Mouse (Mus musculus) forebrain, embryonic 14.5 days (tissue): ENCODE measurements around the gene Col3a1. TPM values are rescaled to one million over a fixed set of nuclear protein-coding genes. Genes with fewer than 3 reads are reported as not detected.

Source experiments
- ATAC-seq: fragments of 200-750 bp; cut with Nextera tagmentation; 2 replicates; pipeline ENCODE4 v1.8.0; 2017; ENCODE audit warnings: mild to moderate bottlenecking, moderate library complexity
- DNase-seq: peaks from one replicate; pipeline ENCODE4 v3.0.0-alpha.2; 2015; ENCODE audit warnings: low spot score
- H3K27ac ChIP-seq: fragments of 300-500 bp; sonication (generic); 2 replicates; pipeline ENCODE4 v1.5.1; 2014; ENCODE audit warnings: low read depth, mild to moderate bottlenecking, control low read depth, low read length, moderate library complexity
- H3K27me3 ChIP-seq: fragments of 300-500 bp; sonication (generic); replicated peaks from 2 replicates; pipeline ENCODE4 v1.6.1; 2014; ENCODE audit warnings: low read length, control low read depth, mixed read lengths; ENCODE audit not compliant: control insufficient read depth, insufficient read depth
- H3K36me3 ChIP-seq: fragments of 300-500 bp; sonication (generic); 2 replicates; pipeline ENCODE4 v1.6.1; 2014; ENCODE audit warnings: low read length, control low read depth; ENCODE audit not compliant: control insufficient read depth, insufficient read depth
- H3K4me1 ChIP-seq: fragments of 300-500 bp; sonication (generic); 2 replicates; pipeline ENCODE4 v1.6.1; 2014; ENCODE audit warnings: antibody characterized with exemption, low read length, control low read depth; ENCODE audit not compliant: control insufficient read depth, insufficient read depth
- H3K4me2 ChIP-seq: fragments of 300-500 bp; sonication (generic); 2 replicates; pipeline ENCODE4 v1.6.1; 2014; ENCODE audit warnings: mild to moderate bottlenecking, control low read depth, low read length
- H3K4me3 ChIP-seq: fragments of 300-500 bp; sonication (generic); 2 replicates; pipeline ENCODE4 v1.5.1; 2014; ENCODE audit warnings: low read depth, low read length, control low read depth
- H3K9ac ChIP-seq: fragments of 300-500 bp; sonication (generic); 2 replicates; pipeline ENCODE4 v1.6.1; 2014; ENCODE audit warnings: mild to moderate bottlenecking, low read length, control low read depth, moderate library complexity
- H3K9me3 ChIP-seq: fragments of 300-500 bp; sonication (generic); replicated peaks from 2 replicates; pipeline ENCODE4 v1.6.1; 2016; ENCODE audit warnings: low read length, control low read depth, mixed read lengths; ENCODE audit not compliant: control insufficient read depth
- WGBS: fragments of 180-500 bp; shearing (Covaris S2); extraction: QIAGEN DNeasy Blood & Tissue Kit; methylation state at CpG from one replicate; pipeline ENCODE4 v1.1.7; 2014; 5-methylcytosine and 5-hydroxymethylcytosine counted together
- polyA plus RNA-seq: library from polyadenylated mRNA; unstranded; fragments of >200 nt; fragmentation: Nextera tagmentation; extraction: Ambion mirVana; gene quantifications from 2 replicates; pipeline ENCODE4 v1.2.1, GENCODE M21; 2014

Gene Col3a1
- 119 and 157 TPM in 2 replicates for polyA plus RNA-seq

DNA sequence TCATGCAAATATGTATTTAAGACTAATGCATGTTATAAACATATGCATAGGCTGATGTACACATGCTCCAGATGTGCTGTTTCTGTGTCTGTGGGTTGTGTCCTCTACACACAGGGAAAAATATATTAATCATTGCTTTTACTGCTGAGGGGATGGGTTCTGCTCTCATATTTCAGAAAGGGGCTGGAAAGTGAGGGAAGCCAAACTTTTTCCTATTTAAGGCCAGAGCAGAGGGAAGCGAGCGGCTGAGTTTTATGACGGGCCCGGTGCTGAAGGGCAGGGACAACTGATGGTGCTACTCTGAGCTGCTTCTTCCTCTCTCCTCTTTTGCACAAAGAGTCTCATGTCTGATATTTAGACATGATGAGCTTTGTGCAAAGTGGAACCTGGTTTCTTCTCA lies at the start of gene Col3a1:
TSS of gene Col3a1 (plus strand) at position 151 of the 400 bp plus-strand sequence.
- no peak for ATAC-seq
- no peak for DNase-seq
- no peaks in the 10 kb centered on the region for H3K36me3 ChIP-seq
- no peak within 1 kb of the TSS for H3K4me3 ChIP-seq
- no peak within 1 kb of the TSS for H3K27ac ChIP-seq
- H3K27me3 ChIP-seq: no peaks in the 10 kb centered on the region
- H3K9me3 ChIP-seq: no peaks in the 10 kb centered on the region
- no peak within 1 kb of the TSS for H3K9ac ChIP-seq
- H3K4me2 ChIP-seq: no peak within 1 kb of the TSS
- WGBS: 94% methylated on average over 4 of the region's 4 CpGs
- H3K4me1 ChIP-seq: no peaks in the 10 kb centered on the region

DNA sequence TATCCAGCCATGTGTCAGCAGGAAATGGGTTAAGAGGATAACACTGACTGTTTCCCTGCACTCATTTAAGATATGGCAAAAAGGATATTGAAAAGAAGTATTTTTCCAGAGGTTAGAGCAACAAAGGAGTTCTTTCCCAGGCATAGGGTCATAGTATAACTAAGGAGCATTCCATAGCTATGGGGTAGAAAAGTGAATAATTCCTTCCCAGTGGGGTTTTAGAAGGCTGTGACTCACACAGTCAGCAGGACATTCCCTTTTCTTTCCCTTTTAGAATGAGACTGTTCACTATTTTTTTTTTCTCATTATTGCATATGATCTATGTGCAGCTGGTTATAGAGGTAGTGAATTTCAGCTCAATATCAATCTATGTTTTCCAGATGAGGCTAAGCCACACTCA lies 41.9 kb upstream of the Col3a1 start:
- no peak overlapping the region for H3K9ac ChIP-seq
- no peaks in the 10 kb centered on the region for H3K27me3 ChIP-seq
- no peak overlapping the region for H3K4me3 ChIP-seq
- DNase-seq (no peak), ATAC-seq (no peak)
- H3K4me2 ChIP-seq: no peak overlapping the region
- no peaks in the 10 kb centered on the region for H3K9me3 ChIP-seq
- no peaks in the 10 kb centered on the region for H3K36me3 ChIP-seq
- no peak overlapping the region for H3K27ac ChIP-seq
- H3K4me1 ChIP-seq: no peaks in the 10 kb centered on the region

DNA sequence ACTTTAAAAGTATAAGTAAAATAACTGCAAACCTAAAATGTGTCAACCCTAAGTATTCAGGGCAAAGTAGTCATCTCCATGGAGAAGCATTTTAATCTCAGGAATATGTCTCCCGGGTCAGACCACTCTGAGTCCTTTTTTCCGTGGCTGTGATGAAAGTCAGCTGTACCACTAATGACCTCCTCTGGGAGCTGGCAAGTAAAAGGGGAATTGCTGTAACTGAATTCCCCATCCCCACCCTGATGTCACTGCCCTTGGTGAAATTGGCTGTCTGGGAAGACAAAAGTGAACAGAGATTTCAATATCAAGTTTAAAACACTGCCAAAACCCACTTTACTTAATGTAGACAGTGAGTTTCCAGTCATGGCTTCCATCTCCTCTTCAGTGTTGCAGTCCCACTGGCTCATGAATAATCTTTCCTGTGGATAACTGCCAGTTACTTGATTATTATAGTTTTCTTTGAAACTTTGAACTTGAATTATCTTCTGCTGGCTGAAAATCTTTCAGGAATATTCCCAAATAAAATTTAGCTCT lies 35.3 kb upstream of the Col3a1 start:
- Histone ChIP-seq H3K4me1 (no peaks in the 10 kb centered on the region), H3K9ac (no peak overlapping the region), H3K27me3 (no peaks in the 10 kb centered on the region), H3K4me2 (no peak overlapping the region), H3K9me3 (no peaks in the 10 kb centered on the region), H3K4me3 (no peak overlapping the region), H3K27ac (no peak overlapping the region), H3K36me3 (no peaks in the 10 kb centered on the region)
- 75% methylated on average over 2 of the region's 2 CpGs for WGBS
- ATAC-seq (no peak), DNase-seq (peak; percentile 1)

DNA sequence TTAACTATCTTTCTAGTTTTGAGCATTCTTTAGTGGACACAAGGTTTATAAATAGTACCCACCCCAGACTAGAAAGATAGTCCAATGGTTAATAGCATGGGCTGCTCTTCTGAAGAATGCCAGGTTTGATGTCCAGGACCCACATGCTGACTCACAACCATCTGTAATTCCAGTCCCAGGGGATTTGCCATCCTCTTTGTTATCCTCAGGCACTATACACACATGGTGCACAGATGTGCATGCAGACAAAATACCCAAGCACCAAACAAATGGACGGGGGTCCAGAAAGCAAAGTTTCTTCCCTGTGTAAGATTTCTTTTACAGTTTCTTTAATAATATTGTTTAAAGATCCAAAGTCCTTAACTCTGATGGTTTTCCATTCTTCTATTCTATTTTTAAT lies 23.4 kb upstream of the Col3a1 start:
- no peaks in the 10 kb centered on the region for H3K27me3 ChIP-seq
- H3K9me3 ChIP-seq: no peaks in the 10 kb centered on the region
- no peak overlapping the region for H3K9ac ChIP-seq
- ATAC-seq (no peak), DNase-seq (no peak)
- H3K4me1 ChIP-seq: no peaks in the 10 kb centered on the region
- no peak overlapping the region for H3K4me3 ChIP-seq
- H3K4me2 ChIP-seq: no peak overlapping the region
- WGBS: 88% methylated on average over 1 of the region's 1 CpGs
- H3K36me3 ChIP-seq: no peaks in the 10 kb centered on the region
- no peak overlapping the region for H3K27ac ChIP-seq

DNA sequence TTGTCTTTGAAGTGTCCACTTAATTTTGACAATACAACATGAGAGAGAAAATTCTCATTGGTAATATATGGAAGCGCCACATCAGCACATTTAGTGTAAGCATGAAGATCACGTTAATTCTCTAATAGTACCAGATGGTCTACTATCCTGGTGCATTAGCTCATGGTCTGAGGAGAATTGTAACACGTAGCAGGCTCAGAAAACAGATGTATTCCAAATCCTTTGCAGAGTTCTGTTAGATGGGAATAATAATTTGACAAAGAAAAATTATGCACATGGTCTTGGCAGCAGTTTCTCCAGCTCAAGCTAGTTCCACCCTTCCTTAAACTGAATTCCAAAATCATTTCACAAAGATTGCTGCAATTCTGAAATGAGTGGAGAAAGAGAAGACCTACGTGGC lies 21.3 kb upstream of the Col3a1 start:
- DNase-seq: no peak
- Histone ChIP-seq H3K4me2 (no peak overlapping the region), H3K27me3 (no peaks in the 10 kb centered on the region), H3K36me3 (no peaks in the 10 kb centered on the region), H3K4me3 (no peak overlapping the region), H3K9ac (no peak overlapping the region), H3K27ac (no peak overlapping the region), H3K4me1 (no peaks in the 10 kb centered on the region), H3K9me3 (no peaks in the 10 kb centered on the region)
- no peak for ATAC-seq
- 81% methylated on average over 4 of the region's 4 CpGs for WGBS

DNA sequence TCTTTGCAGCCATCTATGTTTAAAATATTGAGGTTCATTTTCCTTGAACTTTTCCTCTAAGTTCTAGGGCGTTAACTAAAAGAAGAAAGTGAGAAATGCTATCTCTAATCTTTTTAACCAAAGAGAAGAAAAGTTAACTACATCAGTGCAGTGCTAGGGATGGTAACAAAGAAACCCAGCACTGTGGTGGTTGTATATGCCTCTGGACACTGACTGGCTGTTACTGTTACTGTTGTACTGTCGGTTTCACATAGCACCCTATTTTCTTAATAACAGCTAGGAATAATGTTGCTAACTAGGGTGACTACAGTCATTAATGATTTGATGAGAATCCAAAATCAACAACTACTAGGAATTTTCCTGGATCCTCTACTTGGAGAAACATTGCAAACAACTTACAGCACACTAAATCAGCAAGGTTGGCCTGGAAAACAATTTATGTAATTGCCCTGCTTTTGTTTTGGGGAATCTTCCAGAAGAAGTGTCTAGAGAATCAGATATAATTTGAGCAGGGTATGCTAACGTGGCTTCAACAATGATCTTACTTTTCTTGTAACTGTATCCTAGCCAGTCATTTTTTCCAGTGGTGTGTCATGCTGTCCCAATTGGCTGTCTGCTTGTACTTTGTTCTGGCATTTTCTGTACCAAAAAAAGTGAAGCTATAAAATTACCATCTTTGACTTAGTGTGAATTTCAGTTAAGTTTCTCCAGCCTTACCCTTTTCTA lies 11.8 kb upstream of the Col3a1 start:
- no peaks in the 10 kb centered on the region for H3K27me3 ChIP-seq
- no peaks in the 10 kb centered on the region for H3K9me3 ChIP-seq
- H3K27ac ChIP-seq: no peak overlapping the region
- no peak for DNase-seq
- H3K4me1 ChIP-seq: no peaks in the 10 kb centered on the region
- no peak overlapping the region for H3K4me2 ChIP-seq
- no peak overlapping the region for H3K4me3 ChIP-seq
- no peak overlapping the region for H3K9ac ChIP-seq
- ATAC-seq: no peak
- H3K36me3 ChIP-seq: no peaks in the 10 kb centered on the region
- WGBS: 88% methylated on average over 3 of the region's 3 CpGs

DNA sequence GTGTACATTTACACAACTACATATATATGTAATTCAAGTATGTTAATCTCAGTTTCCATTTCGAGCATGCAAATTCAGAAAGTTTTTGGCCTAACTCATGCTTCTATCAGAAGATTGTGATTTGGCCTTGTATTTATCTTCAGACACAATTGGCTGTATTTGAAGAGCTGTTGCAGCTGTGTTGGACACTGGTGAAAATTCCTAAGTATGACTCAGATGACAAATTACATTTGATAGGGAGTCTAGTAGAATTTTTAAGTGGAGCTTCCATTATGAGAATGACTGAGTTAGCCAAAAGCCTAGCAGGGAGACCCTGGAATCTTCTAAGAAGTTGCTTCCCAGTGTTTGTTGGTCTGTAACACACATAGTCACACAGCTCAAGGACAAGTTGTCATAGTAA lies 7.1 kb upstream of the Col3a1 start:
- Histone ChIP-seq H3K27ac (no peak overlapping the region), H3K27me3 (no peaks in the 10 kb centered on the region), H3K36me3 (no peaks in the 10 kb centered on the region), H3K9me3 (no peaks in the 10 kb centered on the region), H3K4me1 (no peaks in the 10 kb centered on the region), H3K4me3 (no peak overlapping the region), H3K9ac (no peak overlapping the region), H3K4me2 (no peak overlapping the region)
- DNase-seq: no peak
- no peak for ATAC-seq
- 84% methylated on average over 1 of the region's 1 CpGs for WGBS

DNA sequence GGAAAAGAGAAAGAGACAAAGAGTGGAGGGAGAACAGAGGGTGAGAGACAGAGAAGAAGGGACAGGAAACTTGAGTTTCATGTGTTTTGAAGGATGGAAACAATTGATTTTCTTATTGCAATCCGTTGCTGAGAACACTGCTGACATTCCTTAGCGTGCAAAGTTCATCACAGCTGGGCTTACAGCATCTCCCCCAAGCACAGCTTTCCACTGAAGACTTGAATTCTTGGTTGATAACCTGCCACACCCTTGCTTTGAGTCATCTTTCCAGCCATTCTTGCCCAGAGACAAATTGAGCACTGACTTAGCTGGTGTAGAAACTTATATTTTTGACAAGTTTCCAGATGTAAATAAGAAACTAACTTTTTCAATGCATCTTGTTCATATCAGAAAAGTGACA lies 2.3 kb upstream of the Col3a1 start:
- DNase-seq: no peak
- Histone ChIP-seq H3K36me3 (no peaks in the 10 kb centered on the region), H3K4me2 (no peak overlapping the region), H3K9me3 (no peaks in the 10 kb centered on the region), H3K27ac (no peak overlapping the region), H3K27me3 (no peaks in the 10 kb centered on the region), H3K4me3 (no peak overlapping the region), H3K9ac (no peak overlapping the region), H3K4me1 (no peaks in the 10 kb centered on the region)
- WGBS: 81% methylated on average over 2 of the region's 2 CpGs
- ATAC-seq: no peak

DNA sequence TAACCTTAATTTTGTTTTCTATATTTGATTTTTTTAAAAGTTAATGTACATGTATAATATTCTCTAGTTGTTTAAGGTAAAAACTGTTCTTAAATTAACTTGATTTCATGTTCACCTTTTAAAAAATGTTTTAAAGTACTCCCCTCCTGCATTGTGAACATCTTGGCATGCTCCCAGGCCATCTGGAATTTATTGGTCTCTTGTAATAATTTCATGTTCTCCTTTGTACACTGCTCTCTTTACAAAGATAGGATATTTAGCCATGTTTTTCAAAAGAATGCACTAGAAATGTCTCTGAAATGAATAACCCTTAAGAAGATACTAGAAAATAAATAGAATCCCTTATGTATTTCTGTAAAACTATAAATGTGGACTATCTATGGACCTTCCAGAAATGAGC lies 624 bp downstream of the Col3a1 start:
- H3K36me3 ChIP-seq: no peaks in the 10 kb centered on the region
- H3K4me2 ChIP-seq: no peak overlapping the region
- H3K27me3 ChIP-seq: no peaks in the 10 kb centered on the region
- no peak for ATAC-seq
- no peaks in the 10 kb centered on the region for H3K9me3 ChIP-seq
- no peak overlapping the region for H3K27ac ChIP-seq
- H3K4me3 ChIP-seq: no peak overlapping the region
- DNase-seq: peak; percentile 5
- no peaks in the 10 kb centered on the region for H3K4me1 ChIP-seq
- no peak overlapping the region for H3K9ac ChIP-seq
